Mouse (Mus musculus) erythroblast, embryonic 14.5 days (primary cell): Measurements from ENCODE around the gene Prkar1a. TPM values are rescaled to one million over a fixed set of nuclear protein-coding genes. Genes with fewer than 3 reads are reported as not detected.

Experiments
- H3K27me3 ChIP-seq: 2 replicates; pipeline ENCODE4 v1.6.1; 2012; ENCODE audit warnings: inconsistent platforms; ENCODE audit not compliant: control insufficient read depth
- H3K36me3 ChIP-seq: 2 replicates; pipeline ENCODE4 v1.6.1; 2012; ENCODE audit warnings: mild to moderate bottlenecking, inconsistent platforms; ENCODE audit not compliant: control insufficient read depth
- H3K4me1 ChIP-seq: 2 replicates; pipeline ENCODE4 v1.6.1; 2012; ENCODE audit warnings: inconsistent platforms; ENCODE audit not compliant: control insufficient read depth
- H3K4me3 ChIP-seq: replicated peaks from 2 replicates; pipeline ENCODE3; 2012; ENCODE audit warnings: moderate library complexity, mild to moderate bottlenecking, inconsistent platforms
- H3K9me3 ChIP-seq: 2 replicates; pipeline ENCODE4 v1.6.1; 2012; ENCODE audit warnings: low read length, inconsistent platforms, mixed read lengths; ENCODE audit not compliant: control insufficient read depth
- GATA1 ChIP-seq: IDR thresholded peaks from 2 replicates; pipeline ENCODE4 v1.6.1; 2012; ENCODE audit warnings: low read length, inconsistent platforms, mixed read lengths
- TAL1 ChIP-seq: IDR thresholded peaks from 3 replicates; pipeline ENCODE4 v1.6.1; 2012; ENCODE audit warnings: low read length, inconsistent platforms, mixed read lengths
- polyA plus RNA-seq: library from polyadenylated mRNA; stranded (reverse); fragments of >175 nt; gene quantifications from 2 replicates; pipeline ENCODE4 v1.2.3, GENCODE M21; 2012

Gene Prkar1a
- polyA plus RNA-seq, 1 experiment = 2.9 TPM

DNA sequence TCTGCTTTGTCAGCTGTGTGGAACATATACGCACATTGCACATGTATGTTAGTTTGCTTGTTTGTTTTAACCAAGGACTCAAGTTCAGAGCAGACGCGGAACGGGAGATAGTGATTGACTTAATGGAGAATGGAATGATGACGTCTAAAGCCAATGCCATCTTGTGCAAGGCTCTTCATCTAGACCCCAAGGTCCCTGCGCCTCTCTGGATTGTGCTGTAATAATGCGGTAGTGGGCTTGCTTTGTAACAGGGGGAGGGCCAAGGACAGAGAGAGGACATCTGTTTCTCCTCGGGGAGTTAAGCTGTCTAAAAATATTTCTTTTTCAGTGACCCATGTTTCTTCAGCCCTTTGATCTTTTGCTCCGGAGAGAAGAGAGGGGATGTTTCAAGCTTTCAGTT is 14.3 kb upstream of the Prkar1a start:
- no peaks in the 10 kb centered on the region for H3K36me3 ChIP-seq
- TF ChIP-seq TAL1 (no peak), GATA1 (no peak)

DNA sequence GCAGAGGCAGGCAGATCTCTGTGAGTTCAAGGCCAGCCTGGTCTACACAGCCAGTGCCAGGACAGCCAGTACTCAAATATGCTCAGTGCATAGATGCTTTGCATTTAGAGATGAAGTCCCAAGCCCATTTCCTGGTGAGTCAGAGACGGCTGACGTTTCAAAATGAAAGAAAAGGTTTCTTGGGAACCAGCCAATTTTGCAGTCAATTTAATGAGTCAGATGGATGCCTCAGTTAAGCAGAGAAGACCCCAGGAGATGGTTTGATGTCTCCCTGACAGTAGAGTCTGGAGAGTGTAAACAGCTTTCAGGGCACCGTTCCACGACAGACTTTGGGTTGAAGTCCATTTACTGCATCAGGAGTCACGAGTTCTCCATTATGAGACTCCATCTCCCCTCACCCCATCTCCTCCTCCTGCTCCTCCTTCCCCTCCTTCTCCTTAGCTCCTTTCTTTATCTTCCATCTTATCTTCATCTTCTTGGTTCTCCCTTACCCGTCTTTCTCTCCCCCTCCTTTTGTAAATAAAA is 13.3 kb upstream of the Prkar1a start:
- Histone ChIP-seq H3K4me1 (peaks cover 3% of the 10 kb centered on the region; the same call in 1 of the 2 replicates), H3K9me3 (no peaks in the 10 kb centered on the region), H3K4me3 (no peak overlapping the region), H3K27me3 (peaks cover 2% of the 10 kb centered on the region), H3K36me3 (no peaks in the 10 kb centered on the region)
- TF ChIP-seq GATA1 (no peak), TAL1 (no peak)

More for the DNA sequence above, 14.3 kb upstream of the Prkar1a start:
- H3K27me3 ChIP-seq = peaks cover 2% of the 10 kb centered on the region
- H3K4me3 ChIP-seq = no peak overlapping the region
- peaks cover 3% of the 10 kb centered on the region; the same call in 1 of the 2 replicates for H3K4me1 ChIP-seq
- H3K9me3 ChIP-seq = no peaks in the 10 kb centered on the region

DNA sequence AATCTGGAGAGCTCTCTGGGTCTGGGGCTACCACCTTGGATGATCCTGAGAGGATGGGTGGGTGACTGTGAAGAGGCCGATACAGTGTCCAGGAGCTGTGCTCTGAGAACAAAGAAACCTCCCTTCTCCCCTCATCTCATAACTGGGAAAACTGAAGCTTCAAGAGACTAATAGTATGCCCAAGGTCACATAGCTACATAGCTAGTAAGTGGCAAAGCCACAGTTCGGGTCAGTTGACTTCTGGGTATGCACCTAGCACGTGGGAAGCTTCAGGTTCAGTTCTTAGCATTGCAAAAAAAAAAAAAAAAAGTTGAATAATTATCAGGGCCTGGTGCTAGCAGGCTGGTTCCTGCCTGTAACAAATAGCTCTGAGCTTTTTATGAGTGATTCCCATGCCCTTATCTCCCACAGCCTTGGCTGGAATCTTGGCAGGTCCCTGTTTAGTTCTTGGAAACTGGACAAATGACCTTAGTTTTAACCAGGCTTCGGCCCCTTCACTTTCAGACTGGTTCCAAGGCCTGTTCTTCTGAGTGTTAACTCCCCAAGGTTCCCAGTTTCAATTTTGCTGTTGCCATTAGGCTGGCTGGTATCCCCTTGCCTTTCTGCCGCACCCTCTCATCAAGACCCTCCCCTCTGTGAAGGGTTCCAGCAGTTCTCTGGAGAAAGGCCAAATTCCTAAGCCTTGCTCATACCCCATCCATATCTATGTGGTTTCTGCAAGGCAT is 7.5 kb upstream of the Prkar1a start:
- Histone ChIP-seq H3K27me3 (peaks cover 11% of the 10 kb centered on the region), H3K9me3 (no peaks in the 10 kb centered on the region), H3K4me1 (peaks cover 3% of the 10 kb centered on the region; the same call in 1 of the 2 replicates), H3K4me3 (no peak overlapping the region), H3K36me3 (no peaks in the 10 kb centered on the region)
- TF ChIP-seq TAL1 = no peak
- no peak for TF ChIP-seq GATA1

DNA sequence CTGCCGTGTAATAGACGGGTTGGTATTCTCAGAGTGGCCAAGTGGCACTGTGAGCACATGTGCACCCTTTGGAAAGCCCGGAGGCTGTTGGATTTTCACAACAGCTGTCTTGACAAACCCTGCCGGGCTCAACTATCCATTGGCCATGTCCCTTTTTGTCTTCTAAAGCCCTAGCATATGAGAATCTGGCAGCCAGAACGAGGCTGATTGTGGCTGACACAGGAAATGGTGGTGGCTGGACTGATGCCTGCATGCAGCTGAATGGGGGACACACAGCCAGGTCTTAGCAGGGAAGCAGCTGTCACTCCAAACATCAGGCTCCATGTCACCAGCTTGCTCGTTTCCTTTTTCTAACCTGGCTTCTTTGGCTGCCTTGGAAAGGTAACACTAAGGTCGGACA is 695 bp upstream of the Prkar1a start:
- H3K9me3 ChIP-seq = no peaks in the 10 kb centered on the region
- peaks cover 5% of the 10 kb centered on the region for H3K36me3 ChIP-seq
- TF ChIP-seq TAL1 (no peak), GATA1 (no peak)
- H3K4me1 ChIP-seq = peaks cover 36% of the 10 kb centered on the region
- H3K27me3 ChIP-seq = peaks cover 44% of the 10 kb centered on the region
- no peak overlapping the region for H3K4me3 ChIP-seq

DNA sequence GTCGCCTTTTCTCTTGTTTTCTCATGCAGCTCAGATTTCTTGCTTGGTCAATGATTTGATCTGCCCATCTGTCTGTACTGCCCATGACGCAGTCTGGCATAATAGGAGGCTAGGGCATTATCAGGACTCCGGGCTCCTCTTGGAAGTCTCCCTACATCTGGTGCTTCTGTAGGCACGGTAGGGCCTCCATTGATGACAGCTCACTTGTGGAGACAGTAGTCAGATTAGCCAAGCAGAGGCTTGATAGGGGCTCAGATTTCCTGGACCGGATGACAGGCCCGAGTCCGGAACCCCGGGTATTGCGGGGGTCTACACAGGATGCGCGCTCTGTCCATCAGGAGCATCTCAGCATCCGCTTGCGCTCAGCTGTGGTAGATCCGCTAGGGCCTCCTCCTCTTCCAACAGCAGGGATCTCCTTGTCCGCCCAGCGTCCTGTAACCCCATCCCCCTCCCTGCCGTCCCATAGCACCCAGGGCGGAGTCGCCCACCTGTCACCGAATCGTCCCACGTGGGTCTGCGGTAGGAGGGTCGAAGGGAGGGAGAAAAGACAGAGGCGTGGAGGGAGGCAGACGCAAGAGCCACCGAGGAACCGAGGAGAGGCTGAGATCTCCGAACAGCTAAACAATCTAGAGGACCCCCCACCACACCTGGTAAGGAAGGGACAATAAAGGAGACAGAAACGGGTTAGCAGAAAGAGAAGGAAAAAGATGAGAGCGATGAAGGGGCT is 933 bp downstream of the Prkar1a start:
- H3K9me3 ChIP-seq = no peaks in the 10 kb centered on the region
- H3K27me3 ChIP-seq = peaks cover 41% of the 10 kb centered on the region
- H3K4me1 ChIP-seq = peaks cover 46% of the 10 kb centered on the region
- H3K4me3 ChIP-seq = peak overlapping the region; percentile 99
- TF ChIP-seq GATA1 (no peak), TAL1 (no peak)
- H3K36me3 ChIP-seq = peaks cover 22% of the 10 kb centered on the region

DNA sequence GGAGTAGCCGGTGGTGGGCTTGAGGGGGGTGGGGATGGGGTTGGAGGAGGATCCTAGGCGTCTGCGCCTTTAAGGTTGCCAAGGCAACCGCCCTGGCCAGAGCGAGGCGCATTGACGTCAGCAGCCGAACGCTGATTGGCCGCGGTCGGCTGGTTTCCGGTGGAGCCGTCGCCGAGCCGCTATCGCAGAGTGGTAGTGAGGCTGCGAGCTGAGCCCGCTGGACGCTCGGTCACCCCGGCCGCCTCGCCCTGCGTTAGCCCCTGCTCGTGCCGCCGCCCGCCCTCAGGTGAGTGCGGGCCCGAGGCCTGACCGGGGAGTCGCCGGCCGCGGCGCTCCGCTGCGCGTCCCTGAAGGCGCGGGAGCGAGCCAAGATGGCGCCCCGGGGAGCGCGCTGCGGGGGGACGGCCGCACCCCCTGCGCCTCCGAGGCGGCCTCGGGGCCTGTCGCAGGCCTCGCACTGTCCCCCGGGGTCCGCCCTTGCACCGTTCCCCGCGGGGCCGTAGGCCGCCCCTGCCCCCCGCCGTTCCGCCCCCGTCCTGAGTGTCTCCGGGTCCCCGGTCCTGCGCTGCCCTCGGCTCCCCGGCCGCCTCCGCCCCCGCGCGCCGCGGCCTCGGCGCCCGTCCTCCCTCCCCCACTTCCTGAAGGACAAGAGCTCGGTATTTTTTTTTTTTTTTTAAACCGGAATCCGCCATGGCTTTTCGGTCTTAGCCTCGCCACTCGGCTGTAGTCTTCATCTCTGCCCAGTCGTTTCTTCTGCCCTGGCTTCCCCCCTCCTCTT is 1.8 kb downstream of the Prkar1a start:
- Histone ChIP-seq H3K4me3 (peak overlapping the region; percentile 99), H3K4me1 (peaks cover 54% of the 10 kb centered on the region), H3K27me3 (peaks cover 36% of the 10 kb centered on the region), H3K9me3 (no peaks in the 10 kb centered on the region), H3K36me3 (peaks cover 30% of the 10 kb centered on the region)
- TF ChIP-seq TAL1 (no peak), GATA1 (no peak)

DNA sequence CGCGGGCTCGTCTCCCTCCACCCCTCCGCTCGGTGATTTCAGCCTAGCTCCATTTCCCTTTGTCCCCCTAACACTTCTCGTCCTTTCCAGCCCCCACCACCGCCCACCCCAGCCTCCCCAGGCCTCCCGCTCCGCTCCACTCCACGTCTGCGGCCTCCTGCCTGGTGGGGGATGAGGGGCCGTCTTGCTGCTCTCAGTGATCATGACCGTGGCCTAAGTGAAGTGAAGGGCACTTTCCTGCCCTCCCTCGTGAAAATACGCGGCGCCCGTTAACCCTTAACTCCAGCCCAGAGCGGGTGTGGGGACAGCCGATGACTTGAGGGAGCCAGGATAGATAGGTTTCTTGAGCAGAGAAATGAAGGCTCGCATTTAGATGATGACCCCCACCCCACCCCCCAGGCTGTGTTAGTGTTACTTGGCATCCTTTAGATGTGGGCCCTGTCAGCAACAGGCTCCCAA is 2.4 kb downstream of the Prkar1a start:
- TF ChIP-seq TAL1 (no peak), GATA1 (no peak)
- Histone ChIP-seq H3K36me3 (peaks cover 36% of the 10 kb centered on the region), H3K4me1 (peaks cover 60% of the 10 kb centered on the region), H3K27me3 (peaks cover 34% of the 10 kb centered on the region), H3K9me3 (no peaks in the 10 kb centered on the region), H3K4me3 (peak overlapping the region; percentile 99)

DNA sequence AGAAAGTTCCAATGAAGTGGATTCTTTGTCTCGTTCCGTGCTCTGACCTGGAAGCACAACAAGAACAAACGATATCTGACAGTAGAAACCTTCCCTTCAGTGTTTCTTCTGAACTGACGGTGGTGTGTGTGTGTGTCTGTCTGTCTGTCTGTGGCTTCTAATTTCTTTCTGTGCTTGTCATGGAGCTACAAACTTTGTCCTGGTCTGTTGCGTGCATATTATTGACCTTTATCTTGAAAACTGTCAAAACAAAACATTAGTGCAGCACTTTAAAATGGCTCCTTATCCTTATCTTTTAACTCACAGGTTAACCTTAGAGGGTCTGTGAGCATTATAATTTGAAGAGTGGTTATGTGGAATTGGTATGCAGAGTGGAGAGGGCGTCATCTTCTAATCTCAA is 3.3 kb downstream of the Prkar1a start:
- H3K4me1 ChIP-seq = peaks cover 67% of the 10 kb centered on the region
- H3K4me3 ChIP-seq = peak overlapping the region; percentile 99

More for the DNA sequence above, 3.3 kb downstream of the Prkar1a start:
- Histone ChIP-seq H3K9me3 (no peaks in the 10 kb centered on the region), H3K36me3 (peaks cover 45% of the 10 kb centered on the region), H3K27me3 (peaks cover 26% of the 10 kb centered on the region)
- TF ChIP-seq GATA1 (no peak), TAL1 (no peak)
